Mouse (Mus musculus): Measurements from ENCODE around the gene Msto1. TPM values are rescaled to one million over a fixed set of nuclear protein-coding genes. Genes with fewer than 3 reads are reported as not detected.

The Msto1 gene
- polyA plus RNA-seq, 1 experiment from 2014 or later, result 48.6 TPM

DNA sequence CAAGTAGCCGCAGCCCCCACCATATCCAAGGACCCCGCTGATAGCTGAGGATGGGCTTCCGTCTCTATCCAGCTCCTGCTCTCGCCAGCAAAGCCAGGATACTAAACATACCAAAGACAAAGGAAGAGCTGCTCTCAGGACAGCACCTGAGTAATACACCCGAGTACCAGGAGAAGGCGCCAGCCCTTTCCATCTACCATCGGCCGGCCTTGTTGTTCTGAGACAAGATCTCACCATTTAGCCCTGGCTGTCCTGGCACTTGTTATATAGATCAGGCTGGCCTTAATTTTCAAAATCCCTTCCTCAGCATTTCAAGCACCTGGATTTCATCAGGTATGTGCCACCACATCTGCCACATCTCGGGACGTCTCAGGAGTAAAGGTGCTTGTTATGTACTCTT lies 25.3 kb upstream of the Msto1 start:
- no peak for ATAC-seq (ENCODE audit: extremely low read depth, insufficient number of reproducible peaks, low FRiP score, low TSS enrichment)
- H3K27me3 ChIP-seq (replicated peaks), result no peaks in the 10 kb centered on the region
- no peak overlapping the region for H3K4me2 ChIP-seq
- H3K36me3 ChIP-seq, result peaks cover 82% of the 10 kb centered on the region
- 88% methylated on average over 10 of the region's 10 CpGs for WGBS
- H3K27ac ChIP-seq (replicated peaks), result no peak overlapping the region
- no peak overlapping the region for H3K4me3 ChIP-seq
- H3K9ac ChIP-seq, result no peak overlapping the region
- no peaks in the 10 kb centered on the region for H3K4me1 ChIP-seq
- H3K9me3 ChIP-seq, result no peaks in the 10 kb centered on the region

- no peak overlapping the region for H3K4me2 ChIP-seq
- H3K9ac ChIP-seq, result no peak overlapping the region
- H3K27ac ChIP-seq (replicated peaks), result no peak overlapping the region
- H3K4me3 ChIP-seq, result no peak overlapping the region
- no peaks in the 10 kb centered on the region for H3K27me3 ChIP-seq (replicated peaks)
- H3K4me1 ChIP-seq, result peaks cover 10% of the 10 kb centered on the region
- H3K9me3 ChIP-seq, result no peaks in the 10 kb centered on the region
- ATAC-seq (ENCODE audit: extremely low read depth, insufficient number of reproducible peaks, low FRiP score, low TSS enrichment), result no peak
- peaks cover 100% of the 10 kb centered on the region for H3K36me3 ChIP-seq
- WGBS, result 81% methylated on average over 3 of the region's 3 CpGs
These were observed 15.7 kb upstream of the Msto1 start for GRCm38 (mm10) chr3:88929501-88929900.

DNA sequence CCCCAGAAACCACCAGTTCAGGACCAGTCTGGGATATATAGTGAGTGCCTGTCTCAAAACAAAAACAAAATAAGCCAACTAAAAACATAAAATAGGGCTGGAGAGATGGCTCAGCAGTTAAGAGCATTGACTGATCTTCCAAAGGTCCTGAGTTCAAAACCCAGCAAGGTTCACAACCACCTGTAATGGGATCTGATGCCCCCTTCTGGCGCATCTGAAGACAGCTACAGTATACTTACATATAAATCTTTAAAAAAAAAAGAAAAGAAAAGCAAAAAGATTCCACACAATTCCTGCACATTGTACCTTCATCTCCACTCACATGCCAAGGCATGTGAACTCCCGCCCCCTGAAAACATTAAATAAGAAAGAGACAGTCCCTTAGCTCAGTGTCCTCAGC lies 11.9 kb upstream of the Msto1 start:
- H3K36me3 ChIP-seq, result peaks cover 99% of the 10 kb centered on the region
- no peak for ATAC-seq (ENCODE audit: extremely low read depth, insufficient number of reproducible peaks, low FRiP score, low TSS enrichment)
- no peak overlapping the region for H3K4me2 ChIP-seq
- no peak overlapping the region for H3K4me3 ChIP-seq
- no peak overlapping the region for H3K9ac ChIP-seq
- peaks cover 32% of the 10 kb centered on the region for H3K4me1 ChIP-seq
- H3K9me3 ChIP-seq, result 0 out of 2 replicates have a peak, but pooled peaks cover 1% of the 10 kb centered on the region
- no peaks in the 10 kb centered on the region for H3K27me3 ChIP-seq (replicated peaks)
- no peak overlapping the region for H3K27ac ChIP-seq (replicated peaks)
- WGBS, result 84% methylated on average over 2 of the region's 2 CpGs

DNA sequence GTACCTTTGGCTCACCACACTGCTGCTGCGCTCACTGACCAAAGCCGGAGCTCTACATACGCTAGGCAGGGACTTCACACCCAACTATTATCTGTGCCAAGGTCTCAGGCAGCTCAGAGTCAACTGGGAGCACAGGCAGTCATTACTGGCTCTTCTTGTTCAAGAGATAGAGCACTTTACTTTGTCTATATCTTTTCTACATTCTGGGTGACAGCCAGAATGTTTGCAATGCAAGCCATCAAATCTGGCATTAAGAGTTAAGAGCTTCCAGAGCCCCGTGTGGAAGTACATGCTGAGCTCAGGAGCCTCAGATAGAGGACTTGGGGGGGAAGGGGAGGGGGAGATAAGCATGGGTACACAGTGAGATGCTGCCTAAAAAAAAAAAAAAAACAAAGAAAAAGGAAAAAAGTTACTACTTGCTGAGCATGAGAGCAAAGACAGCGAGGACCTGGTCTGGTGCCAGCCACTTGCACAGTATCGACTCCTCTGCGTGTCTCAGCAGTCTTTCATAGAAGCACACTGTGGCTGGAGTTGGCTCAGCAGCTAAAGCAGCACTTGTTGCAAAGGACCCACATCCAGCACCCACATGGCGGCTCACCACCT lies 10.3 kb upstream of the Msto1 start:
- no peaks in the 10 kb centered on the region for H3K27me3 ChIP-seq (replicated peaks)
- H3K36me3 ChIP-seq, result peaks cover 92% of the 10 kb centered on the region
- WGBS, result 44% methylated on average over 8 of the region's 8 CpGs
- H3K9ac ChIP-seq, result 0 out of 2 replicates have a peak overlapping the region, but pooled peaks have one; percentile 0
- H3K4me2 ChIP-seq, result peak overlapping the region; percentile 38
- no peak for ATAC-seq (ENCODE audit: extremely low read depth, insufficient number of reproducible peaks, low FRiP score, low TSS enrichment)
- H3K9me3 ChIP-seq, result 0 out of 2 replicates have a peak, but pooled peaks cover 9% of the 10 kb centered on the region
- peak overlapping the region; percentile 61 for H3K27ac ChIP-seq (replicated peaks)
- H3K4me1 ChIP-seq, result peaks cover 32% of the 10 kb centered on the region
- no peak overlapping the region for H3K4me3 ChIP-seq

GRCm38 (mm10) chr3:88921411-88921810 lies 7.6 kb upstream of the Msto1 start:
- Histone ChIP-seq H3K36me3 (peaks cover 65% of the 10 kb centered on the region), H3K4me2 (no peak overlapping the region), H3K9ac (no peak overlapping the region), H3K27me3 (replicated peaks) (no peaks in the 10 kb centered on the region), H3K9me3 (0 out of 2 replicates have a peak, but pooled peaks cover 9% of the 10 kb centered on the region), H3K4me3 (no peak overlapping the region), H3K4me1 (peaks cover 32% of the 10 kb centered on the region), H3K27ac (replicated peaks) (0 out of 2 replicates have a peak overlapping the region, but pooled peaks have one; percentile 14)
- ATAC-seq (ENCODE audit: extremely low read depth, insufficient number of reproducible peaks, low FRiP score, low TSS enrichment), result no peak
- 61% methylated on average over 9 of the region's 9 CpGs for WGBS

- H3K9me3 ChIP-seq, result 0 out of 2 replicates have a peak, but pooled peaks cover 9% of the 10 kb centered on the region
These were observed 5.2 kb upstream of the Msto1 start for GRCm38 (mm10) chr3:88918981-88919380.

GRCm38 (mm10) chr3:88914384-88914810 lies 598 bp upstream of the Msto1 start:
- peak overlapping the region; percentile 94 for H3K27ac ChIP-seq (replicated peaks)
- peak overlapping the region; percentile 86 for H3K9ac ChIP-seq
- H3K4me1 ChIP-seq, result peaks cover 15% of the 10 kb centered on the region
- 28% methylated on average over 8 of the region's 8 CpGs for WGBS
- H3K9me3 ChIP-seq, result no peaks in the 10 kb centered on the region
- H3K4me3 ChIP-seq, result peak overlapping the region; percentile 83
- H3K4me2 ChIP-seq, result peak overlapping the region; percentile 82
- H3K36me3 ChIP-seq, result peaks cover 36% of the 10 kb centered on the region
- H3K27me3 ChIP-seq (replicated peaks), result no peaks in the 10 kb centered on the region
- no peak for ATAC-seq (ENCODE audit: extremely low read depth, insufficient number of reproducible peaks, low FRiP score, low TSS enrichment)

More at GRCm38 (mm10) chr3:88918981-88919380, 5.2 kb upstream of the Msto1 start:
- 78% methylated on average over 13 of the region's 13 CpGs for WGBS
- H3K4me1 ChIP-seq, result peaks cover 24% of the 10 kb centered on the region
- no peak for ATAC-seq (ENCODE audit: extremely low read depth, insufficient number of reproducible peaks, low FRiP score, low TSS enrichment)
- peaks cover 44% of the 10 kb centered on the region for H3K36me3 ChIP-seq
- no peak overlapping the region for H3K27ac ChIP-seq (replicated peaks)
- H3K4me2 ChIP-seq, result no peak overlapping the region
- H3K27me3 ChIP-seq (replicated peaks), result no peaks in the 10 kb centered on the region
- H3K4me3 ChIP-seq, result no peak overlapping the region
- no peak overlapping the region for H3K9ac ChIP-seq

- H3K27ac ChIP-seq (replicated peaks), result no peak overlapping the region
- no peak for ATAC-seq (ENCODE audit: extremely low read depth, insufficient number of reproducible peaks, low FRiP score, low TSS enrichment)
- H3K36me3 ChIP-seq, result peaks cover 54% of the 10 kb centered on the region
- H3K27me3 ChIP-seq (replicated peaks), result no peaks in the 10 kb centered on the region
- 84% methylated on average over 7 of the region's 7 CpGs for WGBS
- no peak overlapping the region for H3K9ac ChIP-seq
- H3K4me2 ChIP-seq, result peak overlapping the region; percentile 82
- no peaks in the 10 kb centered on the region for H3K9me3 ChIP-seq
- peak overlapping the region; percentile 83 for H3K4me3 ChIP-seq
- peaks cover 15% of the 10 kb centered on the region for H3K4me1 ChIP-seq
These were observed 1.2 kb downstream of the Msto1 start for GRCm38 (mm10) chr3:88912585-88912984.

DNA sequence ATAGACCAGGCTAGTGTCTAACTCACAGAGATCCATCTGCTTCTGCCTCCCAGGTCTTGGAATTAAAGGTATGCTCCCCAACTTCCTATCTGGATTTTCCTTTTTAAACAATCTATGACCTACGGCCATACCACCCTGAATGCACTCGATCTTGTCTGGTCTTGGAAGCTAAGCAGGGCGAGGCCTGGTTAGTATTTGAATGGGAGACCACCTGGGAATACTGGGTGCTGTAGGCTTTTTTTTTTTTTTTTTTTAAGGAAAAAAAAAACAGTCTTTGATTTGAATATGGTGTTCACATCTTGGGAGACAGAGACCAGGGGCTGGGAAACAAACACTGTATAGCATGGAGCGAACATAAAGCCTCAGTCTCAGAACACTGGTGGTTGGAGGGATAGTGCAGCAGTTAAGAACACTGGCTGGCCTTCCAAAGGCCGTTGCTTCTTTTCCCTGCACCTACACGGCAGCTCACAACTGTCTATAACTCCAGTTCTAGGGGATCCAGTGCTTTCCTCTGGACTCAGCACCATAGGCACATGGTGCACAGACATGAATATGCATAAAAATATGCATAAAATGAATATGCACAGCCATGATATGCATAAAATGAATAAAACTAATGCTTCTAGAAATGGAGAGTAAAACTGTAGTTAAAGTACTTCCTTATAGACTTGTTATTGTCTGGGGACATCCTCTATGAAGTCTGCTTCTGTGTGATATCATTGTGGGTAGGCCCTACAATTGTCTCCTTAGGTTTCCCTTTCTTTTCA lies 7.2 kb downstream of the Msto1 start:
- no peak for ATAC-seq (ENCODE audit: extremely low read depth, insufficient number of reproducible peaks, low FRiP score, low TSS enrichment)
- H3K4me1 ChIP-seq, result no peaks in the 10 kb centered on the region
- H3K27ac ChIP-seq (replicated peaks), result no peak overlapping the region
- 85% methylated on average over 6 of the region's 6 CpGs for WGBS
- H3K4me3 ChIP-seq, result no peak overlapping the region
- H3K9me3 ChIP-seq, result no peaks in the 10 kb centered on the region
- no peak overlapping the region for H3K9ac ChIP-seq
- no peak overlapping the region for H3K4me2 ChIP-seq
- peaks cover 100% of the 10 kb centered on the region for H3K36me3 ChIP-seq
- H3K27me3 ChIP-seq (replicated peaks), result no peaks in the 10 kb centered on the region

DNA sequence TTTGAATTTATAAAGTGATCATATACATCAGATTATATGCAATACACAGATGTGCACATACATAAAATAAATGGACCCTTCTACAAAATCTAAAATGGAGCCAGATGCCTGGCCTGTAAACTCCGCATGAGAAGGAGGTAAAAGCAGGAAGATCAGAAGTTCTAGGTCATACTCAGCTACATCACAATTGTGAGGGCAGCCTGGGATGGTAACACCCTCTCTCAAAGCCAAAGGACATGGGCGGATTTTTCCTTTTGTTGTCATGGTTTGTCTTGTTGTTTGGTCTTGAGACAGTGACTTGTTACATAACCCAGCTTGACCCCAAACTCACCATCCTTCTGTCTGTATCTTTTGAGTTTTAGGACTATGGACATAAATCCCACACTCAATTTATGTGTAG lies 8.1 kb downstream of the Msto1 start:
- no peaks in the 10 kb centered on the region for H3K9me3 ChIP-seq
- no peak overlapping the region for H3K4me2 ChIP-seq
- H3K9ac ChIP-seq, result no peak overlapping the region
- H3K27me3 ChIP-seq (replicated peaks), result no peaks in the 10 kb centered on the region
- H3K4me3 ChIP-seq, result no peak overlapping the region
- 86% methylated on average over 2 of the region's 2 CpGs for WGBS
- no peak overlapping the region for H3K27ac ChIP-seq (replicated peaks)
- H3K36me3 ChIP-seq, result peaks cover 98% of the 10 kb centered on the region
- no peaks in the 10 kb centered on the region for H3K4me1 ChIP-seq
- no peak for ATAC-seq (ENCODE audit: extremely low read depth, insufficient number of reproducible peaks, low FRiP score, low TSS enrichment)

DNA sequence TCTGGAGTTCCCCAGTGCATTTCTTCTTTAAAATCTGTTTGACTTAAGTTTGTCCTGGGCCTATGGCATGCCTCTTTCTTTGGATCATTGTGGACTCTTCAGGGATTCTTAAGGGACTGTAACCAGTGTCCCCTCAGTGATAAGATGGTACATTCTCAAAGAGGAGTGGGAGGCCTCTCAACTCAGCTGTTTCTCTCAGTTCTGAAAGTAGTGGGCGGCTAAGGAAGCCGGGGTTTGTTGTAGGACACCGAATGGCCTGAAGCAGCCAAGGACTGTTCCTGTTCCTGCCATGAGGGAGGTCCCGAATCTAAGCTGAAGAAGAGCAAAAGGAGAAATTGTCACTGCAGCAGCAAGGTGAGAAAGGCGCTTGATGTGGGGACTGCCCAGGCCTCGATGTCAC lies 8.6 kb downstream of the Msto1 start:
- no peak for ATAC-seq (ENCODE audit: extremely low read depth, insufficient number of reproducible peaks, low FRiP score, low TSS enrichment)
- WGBS, result 83% methylated on average over 6 of the region's 6 CpGs
- H3K27ac ChIP-seq (replicated peaks), result no peak overlapping the region
- no peak overlapping the region for H3K9ac ChIP-seq
- no peak overlapping the region for H3K4me2 ChIP-seq
- no peaks in the 10 kb centered on the region for H3K9me3 ChIP-seq
- H3K4me1 ChIP-seq, result no peaks in the 10 kb centered on the region
- no peaks in the 10 kb centered on the region for H3K27me3 ChIP-seq (replicated peaks)
- H3K36me3 ChIP-seq, result peaks cover 97% of the 10 kb centered on the region
- H3K4me3 ChIP-seq, result no peak overlapping the region
